Mouse (Mus musculus): Measurements from ENCODE around the gene Fbxo33. TPM values are rescaled to one million over a fixed set of nuclear protein-coding genes. Genes with fewer than 3 reads are reported as not detected.

The Fbxo33 gene
- polyA plus RNA-seq, 1 experiment from 2014 or later = 7.2 TPM

DNA sequence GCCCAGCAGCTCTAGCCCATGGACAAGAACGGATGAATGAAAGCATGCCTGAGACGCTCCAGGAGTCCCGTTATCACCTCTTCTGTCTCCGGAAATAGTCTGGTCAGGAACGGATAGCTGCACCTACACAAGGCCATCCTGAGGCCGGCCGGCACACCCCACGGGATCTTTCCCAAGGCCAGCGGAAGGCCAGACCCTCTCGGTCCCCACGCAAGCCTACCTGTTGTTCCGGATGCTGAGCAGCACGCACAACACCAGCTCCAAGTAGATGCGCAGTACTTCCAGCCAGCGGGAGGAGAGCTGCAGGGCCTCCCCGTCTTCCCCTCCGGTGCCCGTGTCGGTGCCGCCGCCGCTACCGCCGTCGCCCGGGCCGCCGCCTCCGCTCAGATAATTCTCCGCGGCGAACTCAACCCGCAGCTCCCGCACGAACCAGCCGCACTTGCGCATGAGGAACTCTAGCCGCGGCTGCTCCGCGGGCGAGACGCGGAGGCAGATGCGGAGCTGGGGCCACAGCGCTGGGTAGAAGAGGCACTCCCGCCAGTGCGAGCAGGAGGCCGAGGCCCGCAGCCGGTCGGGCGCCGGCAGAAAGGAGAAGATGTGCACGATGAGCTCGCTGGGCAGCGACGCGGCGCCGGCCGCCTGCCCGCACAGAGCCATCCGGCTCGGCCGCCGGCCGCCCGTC, 744 bp downstream of the Fbxo33 start:
- Histone ChIP-seq H3K9me3 (no peaks in the 10 kb centered on the region), H3K4me2 (peak overlapping the region; percentile 85), H3K36me3 (no peaks in the 10 kb centered on the region), H3K9ac (peak overlapping the region; percentile 93), H3K4me3 (peak overlapping the region; percentile 78), H3K27me3 (no peaks in the 10 kb centered on the region), H3K27ac (peak overlapping the region; percentile 97), H3K4me1 (replicated peaks) (peaks cover 30% of the 10 kb centered on the region)
- ATAC-seq (ENCODE audit: low FRiP score) = peak; percentile 8
- WGBS = under 1% methylated on average over 56 of the region's 69 CpGs

DNA sequence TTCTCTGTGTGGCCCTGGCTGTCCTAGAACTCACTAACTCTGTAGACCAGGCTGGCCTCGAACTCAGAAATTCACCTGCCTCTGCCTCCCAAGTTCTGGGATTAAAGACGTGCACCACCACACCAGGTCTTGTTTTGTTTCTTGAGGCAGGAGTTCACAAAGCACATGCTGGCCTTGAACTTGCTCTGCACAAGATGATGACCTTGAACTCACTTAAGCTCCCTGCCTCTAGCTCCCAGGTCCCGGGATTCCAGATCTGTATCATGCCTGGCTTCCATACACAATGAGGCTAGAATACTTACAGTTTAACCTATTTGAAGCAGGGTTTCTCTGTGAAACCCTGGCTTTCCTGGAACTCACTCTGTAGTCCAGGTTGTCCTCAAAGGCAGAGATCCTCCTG, 2.2 kb downstream of the Fbxo33 start:
- no peak for ATAC-seq (ENCODE audit: low FRiP score)
- Histone ChIP-seq H3K9ac (peak overlapping the region; percentile 93; the same call in 1 of the 2 replicates), H3K4me1 (replicated peaks) (peaks cover 30% of the 10 kb centered on the region), H3K36me3 (peaks cover 3% of the 10 kb centered on the region), H3K27me3 (no peaks in the 10 kb centered on the region), H3K9me3 (no peaks in the 10 kb centered on the region), H3K4me3 (peak overlapping the region; percentile 78), H3K27ac (no peak overlapping the region), H3K4me2 (peak overlapping the region; percentile 85)
- 82% methylated on average over 3 of the region's 3 CpGs for WGBS

DNA sequence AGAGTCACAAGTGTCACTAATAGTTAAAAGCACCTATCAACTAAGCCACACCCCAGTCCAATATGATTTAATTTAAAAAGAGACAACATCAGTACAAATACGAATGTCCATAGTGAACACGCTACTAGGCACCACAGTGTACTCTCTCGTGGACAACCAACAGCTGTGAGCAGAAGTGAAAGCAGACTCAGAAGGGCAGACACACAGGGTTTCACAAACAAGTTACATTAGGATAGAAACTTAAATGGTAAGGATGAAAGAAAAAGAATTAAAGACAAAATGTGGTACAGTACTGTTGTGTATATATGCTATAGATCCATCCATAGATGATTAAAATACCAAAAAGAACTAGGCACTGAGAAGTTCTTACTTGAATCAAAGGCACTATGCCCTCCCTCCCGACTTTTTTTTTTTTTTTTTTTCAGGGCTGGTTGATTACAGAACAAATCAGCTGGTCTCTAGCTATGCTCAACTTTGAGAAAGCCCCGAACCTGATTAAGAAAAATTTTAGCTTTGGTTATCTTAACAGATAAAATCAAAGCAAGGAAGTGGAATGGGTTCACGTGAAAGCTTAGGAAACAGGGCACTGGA, 2.8 kb downstream of the Fbxo33 start:
- no peak for ATAC-seq (ENCODE audit: low FRiP score)

DNA sequence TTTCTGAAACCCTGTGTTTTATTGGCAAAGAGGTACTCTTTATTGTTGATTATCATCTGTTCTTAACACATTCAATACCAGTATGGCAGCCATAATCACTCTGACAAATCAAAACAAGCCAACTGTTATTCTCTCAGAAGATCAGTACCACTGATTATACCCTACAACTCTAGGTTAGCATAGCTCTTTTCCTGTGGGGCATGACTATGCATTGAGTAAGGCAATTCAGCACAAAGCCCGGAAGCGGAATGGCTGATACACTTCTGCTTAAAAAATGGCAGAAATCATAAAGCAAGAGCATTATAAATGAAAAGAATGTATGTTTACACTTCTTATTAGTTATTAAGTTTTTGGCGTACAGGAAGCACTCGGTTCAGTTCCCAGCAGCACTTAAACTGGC, 3.3 kb downstream of the Fbxo33 start:
- peaks cover 14% of the 10 kb centered on the region for H3K36me3 ChIP-seq
- H3K4me3 ChIP-seq = no peak overlapping the region
- H3K27ac ChIP-seq = no peak overlapping the region
- H3K9ac ChIP-seq = no peak overlapping the region
- H3K9me3 ChIP-seq = peaks cover 4% of the 10 kb centered on the region
- H3K27me3 ChIP-seq = no peaks in the 10 kb centered on the region
- 98% methylated on average over 4 of the region's 4 CpGs for WGBS
- H3K4me2 ChIP-seq = peak overlapping the region; percentile 4; the same call in 1 of the 2 replicates
- peaks cover 30% of the 10 kb centered on the region for H3K4me1 ChIP-seq (replicated peaks)
- no peak for ATAC-seq (ENCODE audit: low FRiP score)

More for the DNA sequence above, 2.8 kb downstream of the Fbxo33 start:
- WGBS = 91% methylated on average over 6 of the region's 6 CpGs
- H3K4me3 ChIP-seq = no peak overlapping the region
- no peak overlapping the region for H3K27ac ChIP-seq
- H3K36me3 ChIP-seq = peaks cover 9% of the 10 kb centered on the region
- no peak overlapping the region for H3K9ac ChIP-seq
- no peaks in the 10 kb centered on the region for H3K9me3 ChIP-seq
- no peaks in the 10 kb centered on the region for H3K27me3 ChIP-seq
- H3K4me1 ChIP-seq (replicated peaks) = peaks cover 30% of the 10 kb centered on the region
- H3K4me2 ChIP-seq = peak overlapping the region; percentile 85

DNA sequence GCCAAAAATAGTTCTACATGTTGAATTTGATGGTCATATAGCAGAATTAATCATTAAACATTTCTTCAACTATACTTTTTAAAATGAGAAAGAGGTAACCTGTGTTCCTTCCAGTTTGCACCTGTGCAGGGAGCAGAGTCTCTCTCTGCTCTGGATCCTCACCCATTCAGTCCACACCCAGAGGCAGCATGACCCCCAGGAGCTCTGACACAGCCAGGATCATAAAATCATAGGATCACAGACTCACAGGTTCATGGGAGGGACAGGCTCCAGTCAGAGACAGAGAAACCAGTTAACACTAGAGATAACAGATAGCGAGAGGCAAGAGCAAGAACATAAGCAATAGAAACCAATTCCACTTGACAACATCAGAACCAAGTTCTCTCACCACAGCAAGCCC, 11.7 kb downstream of the Fbxo33 start:
- WGBS = 93% methylated on average over 1 of the region's 1 CpGs
- Histone ChIP-seq H3K9ac (no peak overlapping the region), H3K9me3 (peaks cover 6% of the 10 kb centered on the region), H3K36me3 (peaks cover 43% of the 10 kb centered on the region), H3K4me2 (no peak overlapping the region), H3K27ac (no peak overlapping the region), H3K27me3 (no peaks in the 10 kb centered on the region), H3K4me1 (replicated peaks) (no peaks in the 10 kb centered on the region), H3K4me3 (no peak overlapping the region)
- ATAC-seq (ENCODE audit: low FRiP score) = no peak

DNA sequence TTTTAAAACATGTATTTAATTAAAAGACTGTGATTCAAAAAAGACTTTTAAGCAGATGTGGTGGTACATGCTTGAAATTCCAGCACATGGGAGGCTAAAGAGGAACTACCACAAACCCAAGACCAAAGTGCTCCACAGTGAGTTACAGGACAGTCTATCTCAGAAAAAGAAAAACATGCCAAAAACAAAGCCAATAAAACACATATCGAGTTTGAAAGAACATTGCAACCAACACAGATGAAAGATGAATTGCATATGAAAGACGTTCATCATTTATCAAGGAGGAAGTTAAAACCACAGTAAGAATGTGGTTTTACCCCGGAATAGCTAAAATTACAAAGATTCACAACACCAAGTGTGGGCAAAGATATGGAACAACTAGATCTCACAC, 12.5 kb downstream of the Fbxo33 start:
- WGBS = 91% methylated on average over 3 of the region's 3 CpGs
- Histone ChIP-seq H3K9me3 (peaks cover 6% of the 10 kb centered on the region), H3K27ac (no peak overlapping the region), H3K4me2 (no peak overlapping the region), H3K4me3 (no peak overlapping the region), H3K4me1 (replicated peaks) (no peaks in the 10 kb centered on the region), H3K9ac (no peak overlapping the region), H3K36me3 (peaks cover 41% of the 10 kb centered on the region), H3K27me3 (no peaks in the 10 kb centered on the region)
- no peak for ATAC-seq (ENCODE audit: low FRiP score)

DNA sequence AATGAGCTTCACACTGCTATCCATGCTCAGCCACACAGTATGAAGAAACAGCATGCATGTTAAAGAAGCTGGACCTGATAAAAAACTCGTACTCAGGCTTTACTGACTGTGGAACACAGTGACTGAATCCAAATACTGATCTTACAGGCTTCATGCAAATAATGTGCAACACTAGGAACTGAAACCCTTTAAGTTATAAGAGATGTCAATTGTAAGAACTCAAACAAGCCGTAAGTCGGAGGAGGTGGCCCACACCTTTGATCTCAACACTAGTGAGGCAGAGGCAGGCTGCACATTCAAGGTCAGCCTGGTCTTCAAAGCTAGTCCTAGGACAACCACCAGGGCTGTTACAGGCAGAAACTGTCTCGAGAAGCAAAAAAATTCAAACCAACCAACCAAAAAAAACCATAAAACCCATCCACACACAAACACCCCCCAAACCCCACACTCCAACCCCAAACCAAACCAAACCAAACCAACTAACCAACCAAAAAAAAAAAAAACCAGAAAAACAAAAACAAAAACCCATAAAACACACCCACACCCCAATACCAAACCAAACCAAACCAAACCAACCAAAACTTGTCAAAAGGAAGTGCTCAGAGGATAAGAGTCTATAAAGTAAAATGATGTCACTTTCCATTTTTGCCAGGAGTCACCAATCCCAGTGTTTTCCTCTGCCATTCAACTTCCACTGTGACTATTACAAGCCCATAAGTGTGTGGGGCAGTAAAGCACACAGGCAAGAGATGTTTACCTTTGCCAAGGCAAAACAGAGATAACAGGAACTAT, 13.1 kb downstream of the Fbxo33 start:
- H3K27me3 ChIP-seq = no peaks in the 10 kb centered on the region
- ATAC-seq (ENCODE audit: low FRiP score) = no peak
- 96% methylated on average over 4 of the region's 4 CpGs for WGBS
- no peak overlapping the region for H3K4me2 ChIP-seq
- no peak overlapping the region for H3K27ac ChIP-seq
- H3K4me1 ChIP-seq (replicated peaks) = no peaks in the 10 kb centered on the region
- H3K36me3 ChIP-seq = peaks cover 36% of the 10 kb centered on the region
- H3K4me3 ChIP-seq = no peak overlapping the region
- no peak overlapping the region for H3K9ac ChIP-seq
- H3K9me3 ChIP-seq = peaks cover 5% of the 10 kb centered on the region

DNA sequence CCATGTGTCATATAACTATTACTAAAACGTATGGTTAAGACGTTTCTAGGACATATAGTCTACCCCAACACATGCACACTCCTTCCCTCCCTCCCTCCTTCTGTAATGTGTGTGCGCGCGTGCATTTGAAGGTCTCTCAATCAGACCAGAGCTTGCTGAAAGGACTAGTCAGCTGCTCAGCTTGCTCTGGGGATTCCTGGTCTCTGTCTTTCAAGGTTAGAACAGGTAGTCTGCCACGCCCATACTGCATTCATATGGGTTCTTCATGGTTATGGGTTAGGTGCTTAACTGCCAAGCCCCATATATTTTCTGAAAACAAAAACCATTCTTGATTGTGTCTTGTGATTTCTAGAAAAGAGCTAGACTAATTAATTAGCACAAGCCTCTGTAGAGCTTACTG, 14.0 kb downstream of the Fbxo33 start:
- WGBS = 97% methylated on average over 6 of the region's 6 CpGs
- no peak overlapping the region for H3K4me2 ChIP-seq
- H3K4me3 ChIP-seq = no peak overlapping the region
- H3K9me3 ChIP-seq = no peaks in the 10 kb centered on the region
- H3K27me3 ChIP-seq = no peaks in the 10 kb centered on the region
- no peak overlapping the region for H3K27ac ChIP-seq
- no peaks in the 10 kb centered on the region for H3K4me1 ChIP-seq (replicated peaks)
- no peak for ATAC-seq (ENCODE audit: low FRiP score)
- H3K36me3 ChIP-seq = peaks cover 36% of the 10 kb centered on the region
- H3K9ac ChIP-seq = no peak overlapping the region

DNA sequence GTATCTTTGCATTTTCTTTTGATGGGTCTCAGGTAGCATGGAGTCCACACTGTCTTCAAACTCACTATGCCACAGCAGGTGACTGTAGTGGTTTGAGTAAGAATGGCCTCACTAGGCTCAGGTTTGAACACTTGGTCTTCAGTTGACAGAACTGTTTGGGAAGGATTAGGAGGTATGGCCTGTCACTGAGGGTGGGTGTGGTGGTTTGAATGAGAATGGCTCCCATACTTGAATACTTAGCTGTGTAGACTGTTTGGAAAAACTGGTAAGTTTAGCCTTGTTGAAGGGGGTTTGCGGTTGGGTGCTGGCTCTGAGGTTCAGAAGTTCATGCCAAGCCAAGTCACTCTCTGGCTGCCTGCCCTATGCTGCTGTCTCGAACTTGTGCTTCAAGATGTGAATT, 20.2 kb downstream of the Fbxo33 start:
- Histone ChIP-seq H3K36me3 (peaks cover 52% of the 10 kb centered on the region), H3K4me1 (replicated peaks) (no peaks in the 10 kb centered on the region), H3K9ac (no peak overlapping the region), H3K27ac (no peak overlapping the region), H3K4me3 (no peak overlapping the region), H3K27me3 (no peaks in the 10 kb centered on the region), H3K4me2 (no peak overlapping the region), H3K9me3 (no peaks in the 10 kb centered on the region)
- ATAC-seq (ENCODE audit: low FRiP score) = no peak
- 100% methylated on average over 2 of the region's 2 CpGs for WGBS

DNA sequence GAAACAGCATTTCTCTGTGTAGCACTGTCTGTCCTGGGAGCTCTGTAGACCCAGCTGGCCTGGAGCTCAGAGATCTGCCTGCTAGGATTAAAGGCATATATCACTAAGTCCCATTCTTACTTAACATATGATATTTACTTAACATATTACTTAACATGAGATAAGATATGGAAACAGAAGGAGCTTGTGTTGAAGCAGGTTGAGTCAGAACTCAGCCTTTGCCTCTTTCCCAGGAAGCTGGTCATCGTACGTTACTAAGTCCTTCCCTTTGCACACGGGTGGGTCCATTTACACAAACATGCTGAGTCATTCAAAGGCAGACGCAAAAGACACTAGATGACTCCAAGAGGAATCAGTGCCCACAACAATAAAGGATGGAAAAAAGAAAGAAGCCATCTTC, 20.8 kb downstream of the Fbxo33 start:
- 82% methylated on average over 4 of the region's 4 CpGs for WGBS
- no peak overlapping the region for H3K4me2 ChIP-seq
- no peak overlapping the region for H3K27ac ChIP-seq
- no peak overlapping the region for H3K9ac ChIP-seq
- H3K27me3 ChIP-seq = no peaks in the 10 kb centered on the region
- H3K36me3 ChIP-seq = peaks cover 46% of the 10 kb centered on the region
- ATAC-seq (ENCODE audit: low FRiP score) = no peak
- no peak overlapping the region for H3K4me3 ChIP-seq
- H3K9me3 ChIP-seq = no peaks in the 10 kb centered on the region
- no peaks in the 10 kb centered on the region for H3K4me1 ChIP-seq (replicated peaks)

DNA sequence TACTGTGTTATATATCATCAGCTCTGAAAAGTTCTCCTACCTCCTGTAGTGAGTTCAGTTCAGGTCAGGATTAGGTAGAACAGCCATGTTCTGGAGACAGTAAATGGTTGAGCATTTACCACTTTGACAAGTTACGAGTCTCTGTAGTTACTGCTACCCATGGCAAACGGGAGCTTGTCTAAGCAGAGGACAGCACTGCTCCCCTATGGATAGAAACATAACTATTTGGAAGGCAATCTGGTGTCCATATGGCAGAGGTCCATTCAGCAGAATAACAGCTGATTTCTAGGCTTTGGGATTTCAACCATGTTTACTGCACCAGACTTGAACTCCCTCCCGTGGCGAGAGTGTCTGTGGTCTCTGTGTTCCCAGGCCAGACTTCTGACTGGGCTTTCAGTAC, 23.6 kb downstream of the Fbxo33 start:
- Histone ChIP-seq H3K4me1 (replicated peaks) (no peaks in the 10 kb centered on the region), H3K27ac (no peak overlapping the region), H3K9me3 (no peaks in the 10 kb centered on the region), H3K27me3 (no peaks in the 10 kb centered on the region), H3K4me2 (no peak overlapping the region), H3K9ac (no peak overlapping the region), H3K4me3 (no peak overlapping the region), H3K36me3 (peaks cover 36% of the 10 kb centered on the region)
- WGBS = 87% methylated on average over 4 of the region's 4 CpGs
- no peak for ATAC-seq (ENCODE audit: low FRiP score)

DNA sequence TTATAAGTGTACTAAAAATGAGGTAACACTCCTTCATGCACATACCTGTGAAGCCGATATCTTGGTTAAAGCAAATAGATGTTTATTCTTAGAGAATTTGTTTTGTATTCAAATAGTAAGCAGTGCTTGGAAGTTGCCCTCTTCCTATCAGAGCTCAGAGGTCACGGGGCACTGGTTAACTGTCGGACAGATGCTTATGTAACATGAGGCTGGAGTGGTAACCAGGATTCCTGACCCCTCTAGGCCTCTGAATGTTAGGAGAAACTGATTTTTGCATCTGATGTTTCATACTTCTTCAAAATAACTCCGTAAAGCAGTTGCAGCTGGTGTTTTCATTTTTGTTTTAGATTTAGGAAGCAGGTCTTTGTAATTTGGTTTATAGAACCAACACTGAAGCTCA, 24.5 kb downstream of the Fbxo33 start:
- H3K4me3 ChIP-seq = no peak overlapping the region
- no peaks in the 10 kb centered on the region for H3K27me3 ChIP-seq
- ATAC-seq (ENCODE audit: low FRiP score) = no peak
- no peak overlapping the region for H3K4me2 ChIP-seq
- WGBS = 91% methylated on average over 4 of the region's 4 CpGs
- no peaks in the 10 kb centered on the region for H3K4me1 ChIP-seq (replicated peaks)
- no peaks in the 10 kb centered on the region for H3K9me3 ChIP-seq
- peaks cover 35% of the 10 kb centered on the region for H3K36me3 ChIP-seq
- H3K27ac ChIP-seq = no peak overlapping the region
- H3K9ac ChIP-seq = no peak overlapping the region

Data from hindbrain, embryonic 13.5 days (tissue).